Mouse (Mus musculus) Patski (cell line): ENCODE results near the gene Mrvi1. TPM values are rescaled to one million over a fixed set of nuclear protein-coding genes. Genes with fewer than 3 reads are reported as not detected.

Experiments used
- ATAC-seq: fragments of 100-300 bp; one replicate; pipeline ENCODE4 v1.8.0; 2021
- CTCF ChIA-PET: fragments of 350-600 bp; sonication (Branson Sonifier 250); formaldehyde crosslinking; loops from one replicate; lab custom pipeline; 2022; ENCODE audit warnings: inconsistent platforms; lab: Charles Lee
- POLR2A ChIA-PET: fragments of 350-600 bp; sonication (Branson Sonifier 250); formaldehyde crosslinking; loops from one replicate; lab custom pipeline; 2022; ENCODE audit warnings: antibody characterized with exemption, inconsistent platforms; lab: Charles Lee
- DNase-seq: peaks from one replicate; pipeline ENCODE4 v3.0.0-alpha.2; 2011; ENCODE audit warnings: low read depth, low spot score
- H3K27me3 ChIP-seq: fragments of 371-371 bp; one replicate; pipeline ENCODE4 v1.5.1; 2021
- CTCF ChIP-seq: fragments of 100-300 bp; IDR thresholded peaks from one replicate; pipeline ENCODE4 v1.5.1; 2021
- in situ Hi-C: fragments of 300-500 bp; cut with MboI; formaldehyde crosslinking; loops from 3 replicates; pipeline ENCODE4 v1.11.1; 2018; ENCODE audit warnings: low pct_unique_long_range_greater_than_20kb, mixed read lengths
- polyA plus RNA-seq: library from polyadenylated mRNA; unstranded; gene quantifications from one replicate; pipeline ENCODE4 v1.2.3, GENCODE M21; 2021

Gene Mrvi1
- polyA plus RNA-seq, 1 experiment from 2014 or later: 0.51 TPM

DNA sequence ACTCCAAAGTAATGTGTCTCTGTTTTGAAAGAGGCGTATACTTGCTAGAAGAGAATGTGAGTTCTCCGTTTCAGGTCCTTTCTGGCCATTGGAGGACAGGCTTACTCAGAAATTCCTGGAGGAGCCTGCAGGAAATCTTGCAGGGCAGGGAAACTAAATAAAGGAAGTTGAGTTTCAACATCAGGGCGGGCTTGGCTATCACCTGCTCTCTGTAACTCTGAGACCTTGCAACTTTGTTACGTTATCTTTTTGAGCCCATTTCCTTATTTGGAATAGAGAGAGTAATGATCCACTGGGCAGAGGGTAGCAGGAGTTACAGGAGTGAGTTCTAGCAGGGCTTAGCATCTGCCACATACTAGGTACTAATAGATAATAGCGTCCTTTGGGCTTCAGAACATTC, 122.1 kb downstream of the Mrvi1 start:
- ChIA-PET CTCF (interaction anchor here (1.6 kb wide), 1 partner anchor 22 kb away, joined by 3 read pairs; no protein-coding TSS in a partner anchor), POLR2A (no interaction called here)
- ATAC-seq: no peak
- in situ Hi-C loops: no loop called here
- no peak for DNase-seq
- no peak for TF ChIP-seq CTCF
- H3K27me3 ChIP-seq: no peaks in the 10 kb centered on the region

GRCm38 (mm10) chr7:110855604-110856003, 126.7 kb downstream of the Mrvi1 start:
- CTCF ChIA-PET: no interaction called here
- DNase-seq (no peak), ATAC-seq (no peak)
- no peaks in the 10 kb centered on the region for H3K27me3 ChIP-seq
- TF ChIP-seq CTCF: no peak
- in situ Hi-C loops: no loop called here
- POLR2A ChIA-PET: no interaction called here

DNA sequence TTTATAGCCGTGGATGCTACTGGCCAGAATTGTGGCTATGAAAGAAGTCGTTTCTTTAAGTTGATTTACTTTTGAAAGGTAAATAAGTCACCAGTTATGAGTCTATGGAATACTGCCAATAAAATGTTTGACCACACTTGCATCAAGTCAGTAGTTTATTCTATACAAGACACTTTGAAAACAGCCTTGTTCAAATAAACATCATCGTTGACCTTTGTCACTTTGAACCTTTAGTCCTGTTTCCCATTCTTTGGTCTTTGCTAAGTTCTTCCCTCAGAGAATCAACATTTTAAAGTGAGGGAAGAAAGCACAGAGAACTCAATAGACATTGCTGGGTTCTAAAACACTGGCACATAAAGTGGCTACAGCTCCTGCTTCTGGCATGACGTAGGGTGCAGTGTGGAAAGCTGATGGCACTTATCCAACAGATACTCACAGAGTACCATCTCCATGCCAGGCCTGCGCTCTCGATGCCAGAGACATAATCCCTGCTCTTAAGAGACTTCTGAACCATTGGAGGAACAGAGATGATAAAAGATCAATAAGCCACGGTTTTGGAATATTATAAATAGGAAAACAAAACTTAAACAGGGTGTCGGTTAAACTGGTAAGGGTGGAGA, 127.2 kb downstream of the Mrvi1 start:
- no peak for ATAC-seq
- H3K27me3 ChIP-seq: no peaks in the 10 kb centered on the region
- ChIA-PET CTCF (no interaction called here), POLR2A (no interaction called here)
- in situ Hi-C loops: no loop called here
- no peak for TF ChIP-seq CTCF
- DNase-seq: no peak

DNA sequence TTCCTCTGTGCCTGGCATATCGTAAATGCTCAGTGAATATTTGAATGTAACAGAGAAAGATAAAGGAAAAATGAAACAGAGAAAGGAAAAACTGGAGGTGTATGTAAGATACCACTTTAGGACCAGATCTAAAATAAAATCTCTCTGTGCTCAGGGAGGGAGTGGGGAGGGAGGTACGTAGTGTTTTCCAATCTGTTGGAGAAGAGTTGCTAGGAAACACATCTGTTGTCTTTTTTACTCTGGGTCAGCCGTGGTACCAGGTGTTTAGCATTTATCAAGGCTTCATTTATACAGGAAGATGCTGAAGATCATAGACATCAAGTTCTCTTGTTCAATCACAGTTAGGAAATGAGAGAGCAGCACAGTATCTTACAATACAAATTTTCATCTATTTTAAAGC, 127.7 kb downstream of the Mrvi1 start:
- ChIA-PET POLR2A (no interaction called here), CTCF (no interaction called here)
- DNase-seq: no peak
- in situ Hi-C loops: no loop called here
- ATAC-seq: no peak
- TF ChIP-seq CTCF: no peak
- H3K27me3 ChIP-seq: no peaks in the 10 kb centered on the region

DNA sequence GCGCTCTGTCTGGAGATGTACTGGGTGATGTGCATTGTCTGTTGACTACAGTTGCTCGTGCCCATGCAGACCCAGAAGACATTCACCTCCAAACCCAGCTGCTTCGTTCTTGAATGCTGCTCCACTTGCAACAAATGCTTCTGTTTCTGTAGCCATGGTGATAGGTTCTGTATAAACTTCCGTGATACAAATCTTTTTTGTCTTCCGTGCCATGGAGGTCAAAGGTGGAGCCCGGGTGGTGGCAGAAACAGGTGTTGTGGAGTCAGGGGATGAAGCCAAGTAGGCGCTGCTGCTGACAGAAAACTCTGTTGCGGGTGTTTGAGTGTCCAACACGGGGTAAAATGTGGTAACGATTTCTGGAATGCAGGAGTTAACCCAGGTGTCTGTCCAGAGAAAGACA, 128.7 kb downstream of the Mrvi1 start:
- ATAC-seq (no peak), DNase-seq (no peak)
- ChIA-PET CTCF (no interaction called here), POLR2A (no interaction called here)
- no peaks in the 10 kb centered on the region for H3K27me3 ChIP-seq
- in situ Hi-C loops: no loop called here
- TF ChIP-seq CTCF: no peak

GRCm38 (mm10) chr7:110851541-110852203, 130.6 kb downstream of the Mrvi1 start:
- in situ Hi-C loops: no loop called here
- ATAC-seq (no peak), DNase-seq (no peak)
- ChIA-PET CTCF (no interaction called here), POLR2A (interaction anchor here (0.5 to 0.6 kb wide), 2 partner anchors 8 to 82 kb away, joined by 3 read pairs; no protein-coding TSS in a partner anchor)
- no peak for TF ChIP-seq CTCF
- no peaks in the 10 kb centered on the region for H3K27me3 ChIP-seq

DNA sequence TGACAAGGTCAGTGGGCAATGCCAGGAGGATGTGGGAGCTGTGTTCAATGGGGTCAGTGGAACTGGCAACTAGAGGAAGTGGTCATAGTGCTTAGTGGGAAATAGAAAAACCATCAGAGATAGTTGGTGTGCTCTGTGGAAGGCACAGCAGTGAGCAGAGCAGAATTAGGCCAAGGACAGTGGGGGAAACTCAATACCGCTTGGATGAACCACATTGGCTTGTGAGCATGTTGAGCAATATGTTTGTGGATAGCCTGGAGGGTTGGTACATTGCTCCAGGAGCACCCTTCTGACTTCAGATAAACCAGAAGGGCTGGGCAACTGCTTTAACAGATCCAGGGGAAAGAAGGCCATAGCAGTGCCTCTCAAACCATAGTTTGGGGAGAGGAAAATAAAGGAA, 133.9 kb downstream of the Mrvi1 start:
- CTCF ChIA-PET: no interaction called here
- DNase-seq (no peak), ATAC-seq (no peak)
- no peak for TF ChIP-seq CTCF
- POLR2A ChIA-PET: no interaction called here
- in situ Hi-C loops: no loop called here
- no peaks in the 10 kb centered on the region for H3K27me3 ChIP-seq

DNA sequence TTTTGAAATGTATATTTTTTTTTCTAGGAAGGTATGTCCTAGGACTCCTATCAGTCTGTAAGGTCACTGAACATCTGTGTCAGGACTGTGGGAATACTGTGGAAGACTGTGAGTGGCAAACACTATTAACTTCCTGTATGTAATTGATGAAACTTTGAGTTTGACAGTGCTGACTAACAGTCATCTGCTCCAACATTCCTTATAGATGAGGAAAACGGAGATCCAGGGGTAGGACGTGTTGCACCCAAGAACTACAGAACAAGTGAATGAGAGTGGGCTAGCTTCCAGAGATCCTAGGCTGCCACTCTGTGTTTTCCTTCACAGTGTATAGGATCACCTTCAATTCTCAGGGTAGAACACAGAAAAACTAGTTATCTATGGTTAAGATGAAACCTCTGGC, 134.9 kb downstream of the Mrvi1 start:
- ChIA-PET POLR2A (no interaction called here), CTCF (no interaction called here)
- TF ChIP-seq CTCF: no peak
- no peaks in the 10 kb centered on the region for H3K27me3 ChIP-seq
- in situ Hi-C loops: no loop called here
- DNase-seq: no peak
- ATAC-seq: no peak

DNA sequence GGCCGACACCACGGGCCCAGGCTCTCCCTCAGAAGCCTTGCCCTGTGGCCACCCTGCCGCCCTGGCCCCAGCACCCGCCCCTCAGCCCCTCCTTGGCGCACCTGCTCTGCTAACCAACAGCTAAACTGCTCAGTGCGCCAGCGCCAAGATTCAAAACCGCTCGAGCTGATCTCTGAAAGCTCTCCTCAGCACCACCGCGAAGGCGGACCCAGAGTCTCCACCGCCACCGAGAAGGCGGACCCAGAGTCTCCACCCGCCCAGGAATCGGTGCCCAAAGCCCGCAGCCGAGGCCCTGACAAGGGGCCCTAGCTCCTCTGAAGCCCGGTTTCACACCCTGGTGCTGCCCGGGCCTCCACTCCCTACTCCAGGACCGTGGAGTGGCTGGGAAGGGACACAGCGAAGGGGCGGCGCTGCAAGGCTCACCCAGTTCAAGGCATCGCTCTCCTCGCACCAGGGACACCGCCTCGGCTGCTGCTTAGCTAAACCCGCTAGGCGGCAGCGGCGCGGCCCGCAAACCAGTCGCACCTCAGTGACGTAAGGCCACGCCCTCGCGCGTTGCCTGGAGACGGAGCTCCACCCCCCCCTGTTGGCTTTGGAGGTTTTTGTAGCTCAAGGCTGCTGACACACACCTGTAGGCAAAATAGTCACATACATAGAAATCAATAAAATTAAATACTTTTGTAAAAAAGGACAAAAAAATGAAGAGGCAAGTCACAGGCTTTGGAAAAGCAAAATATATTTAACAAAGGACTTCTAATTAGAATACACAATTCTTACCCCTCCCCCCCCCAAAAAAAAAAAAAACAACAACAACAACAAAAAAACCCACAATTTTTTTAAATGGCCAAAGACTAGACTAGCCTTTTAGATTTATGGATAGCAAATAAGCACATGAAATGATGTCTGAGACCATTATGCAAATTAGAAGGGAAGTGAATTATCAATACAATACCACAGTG, 138.1 kb downstream of the Mrvi1 start, which contains the start of gene Rnf141:
Rnf141 (minus strand) TSS at position 542 of the 959 bp plus-strand sequence.
- in situ Hi-C loops: no loop called here
- peak; percentile 87 for TF ChIP-seq CTCF
- DNase-seq (peak; percentile 62), ATAC-seq (peak; percentile 87)
- CTCF ChIA-PET: interaction anchor here (0.7 to 1.4 kb wide), 6 partner anchors 9 to 102 kb away, joined by 3 to 10 read pairs (median 4); no protein-coding TSS in a partner anchor
- POLR2A ChIA-PET: interaction anchor here (1.1 kb wide), 1 partner anchor 10 kb away, joined by 3 read pairs; no protein-coding TSS in a partner anchor
- H3K27me3 ChIP-seq: no peaks in the 10 kb centered on the region

DNA sequence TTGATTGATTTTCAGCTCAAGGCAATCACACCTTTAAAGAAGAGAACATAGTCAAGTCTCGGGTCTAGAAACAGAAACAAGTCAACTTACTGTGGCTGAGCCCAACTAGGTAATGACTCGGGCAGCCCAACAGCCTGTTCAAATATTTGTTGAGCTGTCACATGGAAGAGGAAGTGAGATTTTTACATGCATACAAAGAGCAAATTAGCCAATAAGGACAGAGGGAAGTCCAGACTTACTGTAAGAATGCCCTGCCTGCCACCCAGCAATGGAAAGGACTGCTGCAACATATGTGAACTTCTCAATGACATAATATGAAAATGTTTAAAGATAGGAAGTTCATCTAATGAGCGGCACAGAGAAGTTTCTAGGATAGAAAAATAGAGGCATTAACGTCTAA, 141.9 kb downstream of the Mrvi1 start:
- TF ChIP-seq CTCF: no peak
- ATAC-seq: no peak
- no peak for DNase-seq
- ChIA-PET CTCF (interaction anchor here (0.9 kb wide), 1 partner anchor 41 kb away, joined by 3 read pairs; no protein-coding TSS in a partner anchor), POLR2A (interaction anchor here (0.6 kb wide), 1 partner anchor 116 kb away, joined by 6 read pairs; no protein-coding TSS in a partner anchor)
- in situ Hi-C loops: no loop called here
- H3K27me3 ChIP-seq: no peaks in the 10 kb centered on the region
